Mouse (Mus musculus): ENCODE data around the gene Nid1. TPM values are rescaled to one million over a fixed set of nuclear protein-coding genes. Genes with fewer than 3 reads are reported as not detected.
"Not testable (repeated sequence)": the region's sequence is repeated elsewhere in the genome, so short reads cannot be mapped to it uniquely, and the experiment has no call there.

Gene Nid1
- polyA plus RNA-seq, 1 experiment from 2014 or later = 90.2 TPM

DNA sequence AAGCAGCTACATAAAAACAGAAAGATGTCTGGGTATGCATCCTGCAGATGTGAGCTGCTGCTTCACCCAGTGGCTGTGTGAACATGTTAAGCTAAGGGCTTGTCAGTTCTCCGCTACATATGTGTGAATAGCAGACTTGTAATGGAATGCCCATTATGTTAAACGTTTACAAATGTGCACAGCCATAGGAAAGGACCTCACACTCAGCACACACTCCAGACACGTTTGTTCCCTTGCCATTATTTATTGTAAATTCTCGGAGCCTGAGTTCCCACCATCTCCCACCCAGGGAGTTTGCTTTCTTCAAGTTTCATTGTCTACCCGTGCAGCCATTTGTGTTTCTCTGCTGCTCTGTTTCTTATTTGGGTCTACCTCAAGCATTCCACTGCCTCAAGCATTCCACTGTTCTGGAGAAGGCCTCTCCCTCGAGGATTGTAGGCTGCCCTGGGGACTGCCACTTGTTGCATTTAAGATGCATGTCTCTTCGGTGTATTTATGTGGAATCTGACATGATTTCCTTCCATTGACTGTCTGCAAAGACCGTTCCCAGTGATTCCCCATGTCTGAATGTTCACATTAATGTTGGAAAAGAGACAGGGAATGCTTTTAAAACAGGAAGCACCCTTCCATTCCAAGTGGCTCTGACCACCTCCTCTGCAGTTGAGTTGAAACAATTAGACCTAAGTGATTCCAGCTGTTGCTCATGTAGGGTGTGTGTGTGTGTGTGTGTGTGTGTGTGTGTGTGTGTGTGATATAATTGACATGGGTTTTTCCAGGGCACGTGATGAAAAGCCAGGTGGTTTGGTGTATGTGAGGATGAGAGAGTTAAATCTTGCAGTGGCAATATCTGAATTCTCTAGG lies 18.5 kb downstream of the Nid1 start:
- 25% methylated on average over 9 of the region's 9 CpGs for WGBS
- not testable (repeated sequence) for H3K4me1 ChIP-seq; H3K4me2 ChIP-seq (replicated peaks); H3K36me3 ChIP-seq; H3K4me3 ChIP-seq (replicated peaks); H3K9ac ChIP-seq; H3K9me3 ChIP-seq (replicated peaks); H3K27me3 ChIP-seq
- peak; percentile 71 for ATAC-seq (ENCODE audit: insufficient number of reproducible peaks, low FRiP score, low TSS enrichment, low read depth)
- peak overlapping the region; percentile 51; the same call in 1 of the 2 replicates for H3K27ac ChIP-seq (replicated peaks)

- no peak for ATAC-seq (ENCODE audit: insufficient number of reproducible peaks, low FRiP score, low TSS enrichment, low read depth)
- no peak overlapping the region for H3K9ac ChIP-seq
- 65% methylated on average over 4 of the region's 4 CpGs for WGBS
- H3K4me2 ChIP-seq (replicated peaks) = no peak overlapping the region
- H3K9me3 ChIP-seq (replicated peaks) = no peaks in the 10 kb centered on the region
- H3K4me3 ChIP-seq (replicated peaks) = no peak overlapping the region
- H3K27me3 ChIP-seq = no peaks in the 10 kb centered on the region
- no peak overlapping the region for H3K27ac ChIP-seq (replicated peaks)
- H3K4me1 ChIP-seq = 0 out of 2 replicates have a peak, but pooled peaks cover 5% of the 10 kb centered on the region
- no peaks in the 10 kb centered on the region for H3K36me3 ChIP-seq
These were observed 20.9 kb downstream of the Nid1 start for GRCm38 (mm10) chr13:13458138-13458737.

- H3K9ac ChIP-seq = no peak overlapping the region
- no peaks in the 10 kb centered on the region for H3K27me3 ChIP-seq
- H3K27ac ChIP-seq (replicated peaks) = no peak overlapping the region
- H3K36me3 ChIP-seq = no peaks in the 10 kb centered on the region
- H3K4me3 ChIP-seq (replicated peaks) = no peak overlapping the region
- 90% methylated on average over 2 of the region's 2 CpGs for WGBS
- H3K4me2 ChIP-seq (replicated peaks) = no peak overlapping the region
- ATAC-seq (ENCODE audit: insufficient number of reproducible peaks, low FRiP score, low TSS enrichment, low read depth) = no peak
- H3K9me3 ChIP-seq (replicated peaks) = no peaks in the 10 kb centered on the region
- 0 out of 2 replicates have a peak, but pooled peaks cover 5% of the 10 kb centered on the region for H3K4me1 ChIP-seq
These were observed 23.3 kb downstream of the Nid1 start for GRCm38 (mm10) chr13:13460521-13461138.

DNA sequence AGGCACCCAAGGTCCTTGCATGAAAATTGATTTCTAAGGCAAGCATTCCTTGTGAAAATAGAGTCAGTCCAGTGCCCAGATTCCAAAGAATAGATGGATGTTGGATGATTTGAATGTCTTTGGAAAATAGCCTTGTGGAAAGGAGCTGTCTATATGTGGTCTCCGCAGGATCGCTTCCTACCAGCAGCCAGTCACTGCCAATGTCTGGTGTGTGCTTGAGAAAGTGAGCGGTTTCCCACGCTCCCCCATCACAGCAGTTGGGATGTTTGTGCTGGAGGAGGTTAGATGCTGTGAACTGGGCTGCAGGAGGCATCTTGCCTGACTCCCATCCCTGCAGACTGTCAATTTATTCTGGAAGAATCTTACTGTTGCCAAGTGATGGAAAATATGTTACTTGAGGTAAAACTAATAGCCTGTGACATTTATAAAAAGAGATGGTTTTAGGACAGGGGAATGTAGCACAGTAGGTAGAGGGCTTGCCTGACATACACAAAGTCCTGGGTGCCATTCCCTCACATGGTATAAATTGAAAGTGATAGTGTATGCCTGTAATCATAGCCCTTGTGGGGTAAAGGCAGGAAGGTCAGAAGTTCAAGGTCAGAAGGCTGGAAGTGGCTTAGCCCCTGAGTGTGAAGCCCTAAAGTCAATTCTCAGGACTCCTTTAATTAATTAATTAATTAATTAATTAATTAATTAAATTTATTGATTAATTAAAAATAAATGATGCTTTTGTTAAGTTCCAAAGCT lies 24.3 kb downstream of the Nid1 start:
- Histone ChIP-seq H3K9me3 (replicated peaks) (no peaks in the 10 kb centered on the region), H3K36me3 (no peaks in the 10 kb centered on the region), H3K27ac (replicated peaks) (no peak overlapping the region), H3K27me3 (no peaks in the 10 kb centered on the region), H3K9ac (no peak overlapping the region), H3K4me1 (0 out of 2 replicates have a peak, but pooled peaks cover 5% of the 10 kb centered on the region), H3K4me2 (replicated peaks) (no peak overlapping the region), H3K4me3 (replicated peaks) (no peak overlapping the region)
- WGBS = 77% methylated on average over 4 of the region's 4 CpGs
- no peak for ATAC-seq (ENCODE audit: insufficient number of reproducible peaks, low FRiP score, low TSS enrichment, low read depth)

DNA sequence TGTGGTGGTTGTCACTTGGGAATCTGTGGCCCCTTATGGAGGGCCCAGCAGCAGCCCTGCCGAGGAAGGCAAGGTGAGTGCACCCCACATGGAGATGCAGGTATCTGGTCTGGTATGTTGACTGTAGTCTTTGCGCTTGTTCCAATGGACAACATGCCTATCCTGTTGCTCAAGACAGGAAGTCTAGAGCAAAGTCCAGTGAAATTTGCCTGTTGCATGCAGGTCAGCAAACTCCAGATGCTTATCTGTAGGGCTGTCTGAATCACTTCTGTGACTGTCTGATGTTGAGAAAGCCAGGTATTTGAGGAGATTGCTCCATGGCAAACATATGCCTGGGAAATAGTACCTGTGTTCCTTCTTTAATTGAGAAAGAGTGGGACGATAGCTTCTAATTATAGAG lies 26.6 kb downstream of the Nid1 start:
- no peak overlapping the region for H3K4me2 ChIP-seq (replicated peaks)
- no peak overlapping the region for H3K27ac ChIP-seq (replicated peaks)
- no peak overlapping the region for H3K4me3 ChIP-seq (replicated peaks)
- H3K4me1 ChIP-seq = no peaks in the 10 kb centered on the region
- 91% methylated on average over 3 of the region's 3 CpGs for WGBS
- H3K9me3 ChIP-seq (replicated peaks) = no peaks in the 10 kb centered on the region
- no peaks in the 10 kb centered on the region for H3K27me3 ChIP-seq
- ATAC-seq (ENCODE audit: insufficient number of reproducible peaks, low FRiP score, low TSS enrichment, low read depth) = no peak
- no peak overlapping the region for H3K9ac ChIP-seq
- H3K36me3 ChIP-seq = peaks cover 12% of the 10 kb centered on the region; the same call in 1 of the 2 replicates

DNA sequence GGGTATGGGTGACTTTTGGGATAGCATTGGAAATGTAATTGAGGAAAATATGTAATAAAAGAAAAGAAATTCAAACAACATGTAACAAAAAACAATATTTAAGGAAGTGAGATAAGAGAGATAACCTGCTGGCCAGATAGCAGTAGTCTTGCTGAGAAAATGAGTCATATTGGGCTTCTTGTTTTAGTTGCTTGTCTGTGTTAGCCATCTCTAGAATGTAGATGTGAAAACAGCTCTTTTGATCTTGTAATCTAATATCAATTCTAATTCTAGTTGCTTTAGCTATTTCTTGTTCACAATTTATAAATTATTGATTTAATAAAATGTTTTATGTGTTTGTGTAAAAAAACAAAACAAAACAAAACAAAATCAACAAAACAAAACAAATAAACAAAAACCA lies 29.9 kb downstream of the Nid1 start:
- not testable (repeated sequence) for H3K9ac ChIP-seq; ATAC-seq (ENCODE audit: insufficient number of reproducible peaks, low FRiP score, low TSS enrichment, low read depth); H3K4me2 ChIP-seq (replicated peaks); H3K27ac ChIP-seq (replicated peaks); H3K27me3 ChIP-seq; H3K9me3 ChIP-seq (replicated peaks); H3K4me1 ChIP-seq; H3K4me3 ChIP-seq (replicated peaks)
- H3K36me3 ChIP-seq = peaks cover 14% of the 10 kb centered on the region; the same call in 1 of the 2 replicates

GRCm38 (mm10) chr13:13468513-13468912 lies 31.2 kb downstream of the Nid1 start:
- H3K4me2 ChIP-seq (replicated peaks) = no peak overlapping the region
- no peak overlapping the region for H3K9ac ChIP-seq
- WGBS = 74% methylated on average over 4 of the region's 4 CpGs
- peaks cover 14% of the 10 kb centered on the region; the same call in 1 of the 2 replicates for H3K36me3 ChIP-seq
- no peaks in the 10 kb centered on the region for H3K4me1 ChIP-seq
- no peaks in the 10 kb centered on the region for H3K9me3 ChIP-seq (replicated peaks)
- H3K27me3 ChIP-seq = no peaks in the 10 kb centered on the region
- H3K27ac ChIP-seq (replicated peaks) = no peak overlapping the region
- no peak overlapping the region for H3K4me3 ChIP-seq (replicated peaks)
- no peak for ATAC-seq (ENCODE audit: insufficient number of reproducible peaks, low FRiP score, low TSS enrichment, low read depth)

GRCm38 (mm10) chr13:13471334-13471757 lies 34.0 kb downstream of the Nid1 start:
- Histone ChIP-seq H3K36me3 (peaks cover 20% of the 10 kb centered on the region), H3K9ac (no peak overlapping the region), H3K27me3 (no peaks in the 10 kb centered on the region), H3K27ac (replicated peaks) (no peak overlapping the region), H3K4me3 (replicated peaks) (no peak overlapping the region), H3K4me2 (replicated peaks) (no peak overlapping the region), H3K9me3 (replicated peaks) (no peaks in the 10 kb centered on the region), H3K4me1 (no peaks in the 10 kb centered on the region)
- ATAC-seq (ENCODE audit: insufficient number of reproducible peaks, low FRiP score, low TSS enrichment, low read depth) = no peak
- 62% methylated on average over 3 of the region's 3 CpGs for WGBS

DNA sequence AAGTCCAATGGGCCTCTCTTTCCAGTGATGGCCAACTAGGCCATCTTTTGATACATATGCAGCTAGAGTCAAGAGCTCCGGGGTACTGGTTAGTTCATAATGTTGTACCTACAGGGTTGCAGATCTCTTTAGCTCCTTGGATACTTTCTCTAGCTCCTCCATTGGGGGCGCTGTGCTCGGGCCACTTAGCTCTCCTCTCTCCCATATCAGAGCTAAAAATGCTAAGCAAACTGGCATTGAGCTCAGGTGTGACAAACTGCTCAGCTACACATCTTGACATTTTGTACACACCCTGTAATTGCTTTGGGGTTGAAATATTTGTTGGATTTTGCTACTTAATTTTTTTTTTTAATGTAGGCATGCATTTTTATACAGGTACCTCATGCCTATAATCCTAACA lies 37.1 kb downstream of the Nid1 start:
- H3K9ac ChIP-seq; H3K4me1 ChIP-seq; H3K27me3 ChIP-seq; H3K27ac ChIP-seq (replicated peaks); H3K9me3 ChIP-seq (replicated peaks); H3K4me2 ChIP-seq (replicated peaks); ATAC-seq (ENCODE audit: insufficient number of reproducible peaks, low FRiP score, low TSS enrichment, low read depth); H3K4me3 ChIP-seq (replicated peaks): not testable (repeated sequence)
- 66% methylated on average over 3 of the region's 3 CpGs for WGBS
- H3K36me3 ChIP-seq = peaks cover 22% of the 10 kb centered on the region

GRCm38 (mm10) chr13:13474991-13475390 lies 37.6 kb downstream of the Nid1 start:
- H3K36me3 ChIP-seq = peaks cover 22% of the 10 kb centered on the region
- no peak overlapping the region for H3K9ac ChIP-seq
- no peak overlapping the region for H3K4me2 ChIP-seq (replicated peaks)
- no peak overlapping the region for H3K27ac ChIP-seq (replicated peaks)
- no peak overlapping the region for H3K4me3 ChIP-seq (replicated peaks)
- WGBS = 52% methylated on average over 2 of the region's 2 CpGs
- H3K4me1 ChIP-seq = no peaks in the 10 kb centered on the region
- H3K27me3 ChIP-seq = no peaks in the 10 kb centered on the region
- ATAC-seq (ENCODE audit: insufficient number of reproducible peaks, low FRiP score, low TSS enrichment, low read depth) = no peak
- no peaks in the 10 kb centered on the region for H3K9me3 ChIP-seq (replicated peaks)

- no peaks in the 10 kb centered on the region; the same call in 1 of the 2 replicates for H3K4me1 ChIP-seq
- no peak overlapping the region for H3K9ac ChIP-seq
- no peaks in the 10 kb centered on the region for H3K27me3 ChIP-seq
- WGBS = 85% methylated on average over 2 of the region's 2 CpGs
- H3K4me2 ChIP-seq (replicated peaks) = no peak overlapping the region
- ATAC-seq (ENCODE audit: insufficient number of reproducible peaks, low FRiP score, low TSS enrichment, low read depth) = no peak
- no peak overlapping the region for H3K4me3 ChIP-seq (replicated peaks)
- no peak overlapping the region for H3K27ac ChIP-seq (replicated peaks)
- H3K36me3 ChIP-seq = peaks cover 22% of the 10 kb centered on the region
- H3K9me3 ChIP-seq (replicated peaks) = no peaks in the 10 kb centered on the region
These were observed 39.2 kb downstream of the Nid1 start for GRCm38 (mm10) chr13:13476568-13476967.
